Mouse (Mus musculus): ENCODE measurements at regions not wholly inside any gene's neighbourhood (a gene's known extent, or its start where the extent isn't known, plus 50 kb on each side); places are given as distances from the start of the nearest gene placed in this dataset.

- ATAC-seq (ENCODE audit: insufficient read depth), result no peak
- TF ChIP-seq CTCF (IDR thresholded peaks at IDR 0.05; ENCODE audit: low read depth) (no peak), EP300 (IDR thresholded peaks at IDR 0.05; ENCODE audit: low read depth) (no peak)
- WGBS (ENCODE audit: insufficient replicate concordance), result 68% methylated on average over 6 of the region's 6 CpGs
- Histone ChIP-seq H3K9me3 (ENCODE audit: control insufficient read depth, low read length) (no peaks in the 10 kb centered on the region), H3K9ac (replicated peaks) (no peak overlapping the region), H3K4me3 (ENCODE audit: insufficient read depth in 1 of 2, low read depth in 2 of 2, low read length in 2 of 2) (no peak overlapping the region), H3K4me1 (replicated peaks; ENCODE audit: control insufficient read depth in 2 of 2, insufficient read depth in 2 of 2, low read length in 1 of 2) (no peaks in the 10 kb centered on the region), H3K27me3 (ENCODE audit: control insufficient read depth, insufficient read depth, low read length) (no peaks in the 10 kb centered on the region), H3K27ac (no peak overlapping the region), H3K36me3 (replicated peaks; ENCODE audit: control insufficient read depth, insufficient read depth, low read depth) (no peaks in the 10 kb centered on the region), H3K4me2 (ENCODE audit: low read depth) (no peak overlapping the region)
- no peak for DNase-seq (ENCODE audit: low read depth in 3 of 3, low spot score in 3 of 3)
These were observed 103.7 kb upstream of the Nrbf2 start for GRCm38 (mm10) chr10:67388755-67389154.

- Histone ChIP-seq H3K27me3 (ENCODE audit: control insufficient read depth, insufficient read depth, low read length) (no peaks in the 10 kb centered on the region), H3K27ac (no peak overlapping the region), H3K36me3 (replicated peaks; ENCODE audit: control insufficient read depth, insufficient read depth, low read depth) (no peaks in the 10 kb centered on the region), H3K4me3 (ENCODE audit: insufficient read depth in 1 of 2, low read depth in 2 of 2, low read length in 2 of 2) (no peak overlapping the region), H3K9me3 (ENCODE audit: control insufficient read depth, low read length) (no peaks in the 10 kb centered on the region), H3K9ac (replicated peaks) (no peak overlapping the region), H3K4me1 (replicated peaks; ENCODE audit: control insufficient read depth in 2 of 2, insufficient read depth in 2 of 2, low read length in 1 of 2) (no peaks in the 10 kb centered on the region), H3K4me2 (ENCODE audit: low read depth) (no peak overlapping the region)
- 33% methylated on average over 5 of the region's 5 CpGs for WGBS (ENCODE audit: insufficient replicate concordance)
- TF ChIP-seq EP300 (IDR thresholded peaks at IDR 0.05; ENCODE audit: low read depth) (no peak), CTCF (IDR thresholded peaks at IDR 0.05; ENCODE audit: low read depth) (no peak)
- ATAC-seq (ENCODE audit: insufficient read depth) (no peak), DNase-seq (ENCODE audit: low read depth in 3 of 3, low spot score in 3 of 3) (no peak)
These were observed 115.3 kb upstream of the Nrbf2 start for GRCm38 (mm10) chr10:67400434-67400833.

- TF ChIP-seq CTCF (IDR thresholded peaks at IDR 0.05; ENCODE audit: low read depth), result no peak
- no peaks in the 10 kb centered on the region for H3K9me3 ChIP-seq (ENCODE audit: control insufficient read depth, low read length)
- no peak overlapping the region for H3K4me2 ChIP-seq (ENCODE audit: low read depth)
- H3K27ac ChIP-seq, result no peak overlapping the region
- H3K4me1 ChIP-seq (replicated peaks; ENCODE audit: control insufficient read depth in 2 of 2, insufficient read depth in 2 of 2, low read length in 1 of 2), result no peaks in the 10 kb centered on the region
- DNase-seq (ENCODE audit: low read depth in 3 of 3, low spot score in 3 of 3), result no peak
- 45% methylated on average over 6 of the region's 6 CpGs for WGBS (ENCODE audit: insufficient replicate concordance)
- no peaks in the 10 kb centered on the region for H3K27me3 ChIP-seq (ENCODE audit: control insufficient read depth, insufficient read depth, low read length)
- H3K4me3 ChIP-seq (ENCODE audit: insufficient read depth in 1 of 2, low read depth in 2 of 2, low read length in 2 of 2), result no peak overlapping the region
- ATAC-seq (ENCODE audit: insufficient read depth), result no peak
- no peak overlapping the region for H3K9ac ChIP-seq (replicated peaks)
- no peaks in the 10 kb centered on the region for H3K36me3 ChIP-seq (replicated peaks; ENCODE audit: control insufficient read depth, insufficient read depth, low read depth)
These were observed 116.3 kb upstream of the Nrbf2 start for GRCm38 (mm10) chr10:67401409-67401808.

GRCm38 (mm10) chr10:67417529-67417928 lies 117.7 kb upstream of the Egr2 start:
- DNase-seq (ENCODE audit: low read depth in 3 of 3, low spot score in 3 of 3) (no peak), ATAC-seq (ENCODE audit: insufficient read depth) (no peak)
- H3K4me1 ChIP-seq (replicated peaks; ENCODE audit: control insufficient read depth in 2 of 2, insufficient read depth in 2 of 2, low read length in 1 of 2), result no peaks in the 10 kb centered on the region
- H3K27me3 ChIP-seq (ENCODE audit: control insufficient read depth, insufficient read depth, low read length), result no peaks in the 10 kb centered on the region
- WGBS (ENCODE audit: insufficient replicate concordance), result 62% methylated on average over 8 of the region's 8 CpGs
- TF ChIP-seq EP300 (IDR thresholded peaks at IDR 0.05; ENCODE audit: low read depth) (no peak), CTCF (IDR thresholded peaks at IDR 0.05; ENCODE audit: low read depth) (no peak)
- H3K9ac ChIP-seq (replicated peaks), result no peak overlapping the region
- no peaks in the 10 kb centered on the region for H3K36me3 ChIP-seq (replicated peaks; ENCODE audit: control insufficient read depth, insufficient read depth, low read depth)
- no peak overlapping the region for H3K4me2 ChIP-seq (ENCODE audit: low read depth)
- H3K4me3 ChIP-seq (ENCODE audit: insufficient read depth in 1 of 2, low read depth in 2 of 2, low read length in 2 of 2), result no peak overlapping the region
- no peak overlapping the region for H3K27ac ChIP-seq
- H3K9me3 ChIP-seq (ENCODE audit: control insufficient read depth, low read length), result no peaks in the 10 kb centered on the region

GRCm38 (mm10) chr10:67420761-67421160 lies 114.5 kb upstream of the Egr2 start:
- Histone ChIP-seq H3K27ac (no peak overlapping the region), H3K9ac (replicated peaks) (no peak overlapping the region), H3K4me2 (ENCODE audit: low read depth) (no peak overlapping the region), H3K36me3 (replicated peaks; ENCODE audit: control insufficient read depth, insufficient read depth, low read depth) (no peaks in the 10 kb centered on the region), H3K9me3 (ENCODE audit: control insufficient read depth, low read length) (no peaks in the 10 kb centered on the region), H3K27me3 (ENCODE audit: control insufficient read depth, insufficient read depth, low read length) (no peaks in the 10 kb centered on the region), H3K4me3 (ENCODE audit: insufficient read depth in 1 of 2, low read depth in 2 of 2, low read length in 2 of 2) (no peak overlapping the region), H3K4me1 (replicated peaks; ENCODE audit: control insufficient read depth in 2 of 2, insufficient read depth in 2 of 2, low read length in 1 of 2) (no peaks in the 10 kb centered on the region)
- ATAC-seq (ENCODE audit: insufficient read depth) (no peak), DNase-seq (ENCODE audit: low read depth in 3 of 3, low spot score in 3 of 3) (no peak)
- WGBS (ENCODE audit: insufficient replicate concordance), result 55% methylated on average over 5 of the region's 5 CpGs
- TF ChIP-seq CTCF (IDR thresholded peaks at IDR 0.05; ENCODE audit: low read depth) (no peak), EP300 (IDR thresholded peaks at IDR 0.05; ENCODE audit: low read depth) (no peak)
